Mouse (Mus musculus) intestine, postnatal 0 days (tissue): ENCODE results near the gene Tfdp2. TPM values are rescaled to one million over a fixed set of nuclear protein-coding genes. Genes with fewer than 3 reads are reported as not detected.

Source experiments
- ATAC-seq: fragments of 200-750 bp; cut with Nextera tagmentation; 2 replicates; pipeline ENCODE4 v1.8.0; 2017; ENCODE audit warnings: mild to moderate bottlenecking, moderate TSS enrichment, moderate library complexity
- H3K27ac ChIP-seq: fragments of 300-500 bp; sonication (generic); 2 replicates; pipeline ENCODE4 v1.5.1; 2014; ENCODE audit warnings: mild to moderate bottlenecking, low read depth, low read length, moderate library complexity
- H3K27me3 ChIP-seq: fragments of 300-500 bp; sonication (generic); replicated peaks from 2 replicates; pipeline ENCODE4 v1.6.1; 2014; ENCODE audit warnings: low read length, mixed read lengths; ENCODE audit not compliant: control insufficient read depth, insufficient read depth
- H3K36me3 ChIP-seq: fragments of 300-500 bp; sonication (generic); 2 replicates; pipeline ENCODE4 v1.6.1; 2014; ENCODE audit warnings: mild to moderate bottlenecking, moderate library complexity; ENCODE audit not compliant: control insufficient read depth, insufficient read depth
- H3K4me1 ChIP-seq: fragments of 300-500 bp; sonication (generic); replicated peaks from 2 replicates; pipeline ENCODE4 v1.6.1; 2014; ENCODE audit warnings: antibody characterized with exemption, low read length, mixed read lengths; ENCODE audit not compliant: control insufficient read depth, insufficient read depth
- H3K4me2 ChIP-seq: fragments of 300-500 bp; sonication (generic); replicated peaks from 2 replicates; pipeline ENCODE4 v1.6.1; 2014; ENCODE audit warnings: low read depth, mild to moderate bottlenecking, moderate library complexity
- H3K4me3 ChIP-seq: fragments of 300-500 bp; sonication (generic); 2 replicates; pipeline ENCODE4 v1.5.1; 2014; ENCODE audit warnings: low read depth, low read length
- H3K9ac ChIP-seq: fragments of 300-500 bp; sonication (generic); 2 replicates; pipeline ENCODE4 v1.6.1; 2014; ENCODE audit warnings: mild to moderate bottlenecking, low read depth, low read length
- H3K9me3 ChIP-seq: fragments of 300-500 bp; sonication (generic); 2 replicates; pipeline ENCODE4 v1.6.1; 2016; ENCODE audit warnings: mixed run types; ENCODE audit not compliant: control insufficient read depth
- CTCF ChIP-seq: sonication (generic); IDR thresholded peaks from 2 replicates; pipeline ENCODE4 v1.5.1; 2016; ENCODE audit warnings: low read depth, mild to moderate bottlenecking, control low read depth, antibody characterized with exemption, moderate library complexity
- WGBS: fragments of 180-500 bp; shearing (Covaris S2); extraction: QIAGEN DNeasy Blood & Tissue Kit; methylation state at CpG from one replicate; pipeline ENCODE4 v1.1.7; 2014; 5-methylcytosine and 5-hydroxymethylcytosine counted together
- polyA plus RNA-seq: library from polyadenylated mRNA; unstranded; fragments of >200 nt; fragmentation: Nextera tagmentation; extraction: Ambion mirVana; gene quantifications from 2 replicates; pipeline ENCODE4 v1.2.1, GENCODE M21; 2015

Tfdp2 gene
- polyA plus RNA-seq, 1 experiment from 2014 or later, result 43.2 TPM

GRCm38 (mm10) chr9:96237391-96237790 is 41.3 kb downstream of the Tfdp2 start:
- H3K27ac ChIP-seq, result no peak overlapping the region
- TF ChIP-seq CTCF, result no peak
- WGBS, result 98% methylated on average over 1 of the region's 1 CpGs

GRCm38 (mm10) chr9:96238286-96238685 is 42.2 kb downstream of the Tfdp2 start:
- ATAC-seq, result no peak
- WGBS, result 76% methylated on average over 1 of the region's 1 CpGs
- H3K9me3 ChIP-seq, result no peaks in the 10 kb centered on the region

More at GRCm38 (mm10) chr9:96237391-96237790, 41.3 kb downstream of the Tfdp2 start:
- H3K4me3 ChIP-seq, result no peak overlapping the region
- H3K4me1 ChIP-seq, result no peaks in the 10 kb centered on the region
- H3K4me2 ChIP-seq, result no peak overlapping the region
- no peaks in the 10 kb centered on the region for H3K27me3 ChIP-seq
- H3K36me3 ChIP-seq, result no peaks in the 10 kb centered on the region
- H3K9ac ChIP-seq, result no peak overlapping the region
- H3K9me3 ChIP-seq, result no peaks in the 10 kb centered on the region
- no peak for ATAC-seq

GRCm38 (mm10) chr9:96241134-96242097 is 45.3 kb downstream of the Tfdp2 start:
- Histone ChIP-seq H3K4me1 (0 out of 2 replicates have a peak, but pooled peaks cover 9% of the 10 kb centered on the region), H3K27me3 (no peaks in the 10 kb centered on the region), H3K36me3 (no peaks in the 10 kb centered on the region), H3K27ac (peak overlapping the region; percentile 71), H3K4me3 (no peak overlapping the region), H3K9me3 (no peaks in the 10 kb centered on the region), H3K9ac (no peak overlapping the region), H3K4me2 (no peak overlapping the region)
- ATAC-seq, result peak; percentile 62
- TF ChIP-seq CTCF, result no peak
- 75% methylated on average over 10 of the region's 10 CpGs for WGBS

More at GRCm38 (mm10) chr9:96238286-96238685, 42.2 kb downstream of the Tfdp2 start:
- no peaks in the 10 kb centered on the region for H3K27me3 ChIP-seq
- no peaks in the 10 kb centered on the region for H3K36me3 ChIP-seq
- H3K27ac ChIP-seq, result no peak overlapping the region
- H3K4me1 ChIP-seq, result 0 out of 2 replicates have a peak, but pooled peaks cover under 1% of the 10 kb centered on the region
- no peak overlapping the region for H3K9ac ChIP-seq
- no peak overlapping the region for H3K4me3 ChIP-seq
- no peak for TF ChIP-seq CTCF
- no peak overlapping the region for H3K4me2 ChIP-seq

GRCm38 (mm10) chr9:96243915-96244314 is 47.8 kb downstream of the Tfdp2 start:
- H3K27ac ChIP-seq, result peak overlapping the region; percentile 35
- no peak for TF ChIP-seq CTCF
- ATAC-seq, result peak; percentile 96

GRCm38 (mm10) chr9:96254812-96255211 is 58.7 kb downstream of the Tfdp2 start:
- ATAC-seq, result no peak
- H3K36me3 ChIP-seq, result no peaks in the 10 kb centered on the region
- no peak overlapping the region for H3K4me2 ChIP-seq
- H3K9me3 ChIP-seq, result no peaks in the 10 kb centered on the region
- no peaks in the 10 kb centered on the region for H3K4me1 ChIP-seq
- TF ChIP-seq CTCF, result no peak
- H3K27ac ChIP-seq, result no peak overlapping the region
- WGBS, result 95% methylated on average over 2 of the region's 2 CpGs
- no peak overlapping the region for H3K4me3 ChIP-seq
- H3K9ac ChIP-seq, result no peak overlapping the region
- H3K27me3 ChIP-seq, result no peaks in the 10 kb centered on the region

More at GRCm38 (mm10) chr9:96243915-96244314, 47.8 kb downstream of the Tfdp2 start:
- Histone ChIP-seq H3K4me3 (no peak overlapping the region), H3K36me3 (no peaks in the 10 kb centered on the region), H3K4me1 (0 out of 2 replicates have a peak, but pooled peaks cover 9% of the 10 kb centered on the region), H3K9ac (no peak overlapping the region), H3K4me2 (no peak overlapping the region), H3K9me3 (no peaks in the 10 kb centered on the region), H3K27me3 (no peaks in the 10 kb centered on the region)
- WGBS, result 40% methylated on average over 6 of the region's 6 CpGs

- H3K27me3 ChIP-seq, result no peaks in the 10 kb centered on the region
- no peak overlapping the region for H3K4me2 ChIP-seq
- no peak for TF ChIP-seq CTCF
- no peak overlapping the region for H3K9ac ChIP-seq
- WGBS, result 27% methylated on average over 6 of the region's 6 CpGs
- H3K4me1 ChIP-seq, result no peaks in the 10 kb centered on the region
- no peaks in the 10 kb centered on the region for H3K9me3 ChIP-seq
- H3K27ac ChIP-seq, result no peak overlapping the region
- H3K4me3 ChIP-seq, result no peak overlapping the region
- H3K36me3 ChIP-seq, result no peaks in the 10 kb centered on the region
- no peak for ATAC-seq
These were observed 62.4 kb downstream of the Tfdp2 start for GRCm38 (mm10) chr9:96258478-96258877.
